Mouse (Mus musculus): Measurements from ENCODE around the gene Dnah7a. TPM values are rescaled to one million over a fixed set of nuclear protein-coding genes. Genes with fewer than 3 reads are reported as not detected.
"Not testable (repeated sequence)": the region's sequence is repeated elsewhere in the genome, so short reads cannot be mapped to it uniquely, and the experiment has no call there.

Gene Dnah7a
- polyA plus RNA-seq, 2 experiments from 2014 or later = 1.9 to 2.1 TPM

GRCm38 (mm10) chr1:53377731-53378130 is 328.9 kb downstream of the Dnah7a start:
- ATAC-seq = no peak

GRCm38 (mm10) chr1:53375965-53376364 is 330.6 kb downstream of the Dnah7a start:
- not testable (repeated sequence) for ATAC-seq

- ATAC-seq = no peak
Measured at GRCm38 (mm10) chr1:53358988-53359387, 347.6 kb downstream of the Dnah7a start.

- peak; percentile 99 for ATAC-seq
Measured at GRCm38 (mm10) chr1:53352327-53353261, 354.0 kb downstream of the Dnah7a start, which contains the start of the genes Asdurf, Gm28551 and Asnsd1. Gene Asdurf (minus strand): TSS chr1:53352619. Gene Gm28551 (minus strand): TSS chr1:53352667. Gene Asnsd1 (minus strand): TSS chr1:53352752.

Other genes starting within 250 kb of the Dnah7a start
- gene Stk17b, start 78.4 kb upstream of the Dnah7a start, polyA plus RNA-seq (2017; shearing (Covaris generic)) = 100 to 1,000 TPM; 437 to 460 TPM